Mouse (Mus musculus): ENCODE measurements around the gene Mmp14.
A peak's percentile ranks its signal among the peaks of the same experiment; 100 is the strongest.

Gene Mmp14

GRCm38 (mm10) chr14:54413877-54414700 is 17.3 kb upstream of the Mmp14 start:
- no peak for DNase-seq

- DNase-seq: no peak
Measured at GRCm38 (mm10) chr14:54415241-54416020, 16.0 kb upstream of the Mmp14 start.

GRCm38 (mm10) chr14:54416229-54416775 is 15.1 kb upstream of the Mmp14 start:
- DNase-seq: no peak

- no peak for DNase-seq
Measured at GRCm38 (mm10) chr14:54416830-54417229, 14.6 kb upstream of the Mmp14 start.

- no peak for DNase-seq
Measured at GRCm38 (mm10) chr14:54417623-54418081, 13.8 kb upstream of the Mmp14 start, which contains the start of gene Slc7a7. Gene Slc7a7, minus strand, starts transcription at chr14:54417780.

- DNase-seq: no peak
Measured at GRCm38 (mm10) chr14:54421014-54421413, 10.4 kb upstream of the Mmp14 start.

GRCm38 (mm10) chr14:54423406-54423805 is 8.0 kb upstream of the Mmp14 start:
- no peak for DNase-seq

GRCm38 (mm10) chr14:54424634-54425033 is 6.8 kb upstream of the Mmp14 start:
- DNase-seq: no peak

- no peak for DNase-seq
Measured at GRCm38 (mm10) chr14:54425540-54425939, 5.9 kb upstream of the Mmp14 start.

- no peak for DNase-seq
Measured at GRCm38 (mm10) chr14:54426003-54426688, 5.3 kb upstream of the Mmp14 start.

- DNase-seq: peak; percentile 92
Measured at GRCm38 (mm10) chr14:54426689-54427398, 4.6 kb upstream of the Mmp14 start, which contains the start of gene Mrpl52. Gene Mrpl52, plus strand, starts transcription at chr14:54426909.

GRCm38 (mm10) chr14:54427696-54428095 is 3.7 kb upstream of the Mmp14 start:
- DNase-seq: no peak

GRCm38 (mm10) chr14:54428421-54428820 is 3.0 kb upstream of the Mmp14 start:
- DNase-seq: no peak

- DNase-seq: no peak
Measured at GRCm38 (mm10) chr14:54429332-54430093, 1.9 kb upstream of the Mmp14 start.

GRCm38 (mm10) chr14:54430406-54431145 is 836 bp upstream of the Mmp14 start:
- no peak for DNase-seq

GRCm38 (mm10) chr14:54432078-54432836 is 845 bp downstream of the Mmp14 start:
- no peak for DNase-seq

GRCm38 (mm10) chr14:54432837-54433830 is 1.7 kb downstream of the Mmp14 start:
- DNase-seq: no peak

GRCm38 (mm10) chr14:54433941-54434531 is 2.6 kb downstream of the Mmp14 start:
- no peak for DNase-seq

Measured in right cerebral cortex, postnatal 25 days (tissue).